Mouse (Mus musculus): ENCODE results near the gene Rccd1. TPM values are rescaled to one million over a fixed set of nuclear protein-coding genes. Genes with fewer than 3 reads are reported as not detected.

Gene Rccd1
- total RNA-seq, 4 experiments from 2014 or later, result 12.7 to 19.0 (median 14.2) TPM

- DNase-seq (ENCODE audit: low spot score in 2 of 2), result no peak
These were observed 62.8 kb downstream of the Rccd1 start for GRCm38 (mm10) chr7:80261372-80261990.

- DNase-seq (ENCODE audit: low spot score in 2 of 2), result peak; percentile 81 to 82
These were observed 63.5 kb downstream of the Rccd1 start, which contains the start of gene Ngrn for GRCm38 (mm10) chr7:80260625-80261371. TSS of gene Ngrn (plus strand) at chr7:80261215.

GRCm38 (mm10) chr7:80257706-80258105 is 66.5 kb downstream of the Rccd1 start:
- no peak for DNase-seq (ENCODE audit: low spot score in 2 of 2)

- no peak for DNase-seq (ENCODE audit: low spot score in 2 of 2)
These were observed 68.3 kb downstream of the Rccd1 start for GRCm38 (mm10) chr7:80255981-80256380.

- no peak for DNase-seq (ENCODE audit: low spot score in 2 of 2)
These were observed 71.4 kb downstream of the Rccd1 start for GRCm38 (mm10) chr7:80252886-80253285.

GRCm38 (mm10) chr7:80252437-80252836 is 71.8 kb downstream of the Rccd1 start:
- DNase-seq (ENCODE audit: low spot score in 2 of 2), result no peak

- DNase-seq (ENCODE audit: low spot score in 2 of 2), result no peak
These were observed 77.4 kb downstream of the Rccd1 start for GRCm38 (mm10) chr7:80246859-80247258.

- peak; percentile 96 to 97 for DNase-seq (ENCODE audit: low spot score in 2 of 2)
These were observed 78.0 kb downstream of the Rccd1 start, which contains the start of gene Ttll13 for GRCm38 (mm10) chr7:80246148-80246721. TSS of gene Ttll13 (plus strand) at chr7:80246376.

- DNase-seq (ENCODE audit: low spot score in 2 of 2), result no peak
These were observed 79.4 kb downstream of the Rccd1 start for GRCm38 (mm10) chr7:80244851-80245250.

Other genes starting within 250 kb of the Rccd1 start
- gene Idh2, start 209.1 kb downstream of the Rccd1 start, total RNA-seq (2022), result 10 to 100 TPM; 67.5 to 83.7 (median 75.9) TPM
- gene Sema4b, start 137.6 kb downstream of the Rccd1 start, total RNA-seq (2022), result 10 to 100 TPM; 22.0 to 27.7 (median 25.9) TPM
- gene Cib1, start 91.6 kb downstream of the Rccd1 start, total RNA-seq (2022), result 10 to 100 TPM; 20.3 to 31.5 (median 25.9) TPM
- 1 to 10 TPM; 6.2 to 7.5 (median 7.0) TPM for gene Gdpgp1, start 91.6 kb downstream of the Rccd1 start, total RNA-seq (2022)
- gene Ttll13, start 78.1 kb downstream of the Rccd1 start, total RNA-seq (2022), result 1 to 10 TPM; 1.3 to 2.1 (median 1.8) TPM
- 10 to 100 TPM; 37.2 to 43.3 (median 38.6) TPM for gene Ngrn, start 63.2 kb downstream of the Rccd1 start, total RNA-seq (2022)
- gene Vps33b, start 54.8 kb downstream of the Rccd1 start, total RNA-seq (2022), result 10 to 100 TPM; 19.8 to 27.7 (median 23.7) TPM
- gene Prc1, start 30.0 kb downstream of the Rccd1 start, total RNA-seq (2022), result 1 to 10 TPM in 3 of 4 experiments, under 1 TPM in 1; 0.51 to 1.9 (median 1.5) TPM
- 10 to 100 TPM; 35.5 to 47.2 (median 40.6) TPM for gene Unc45a, start 16.6 kb upstream of the Rccd1 start, total RNA-seq (2022)
- gene Hddc3, start 18.6 kb upstream of the Rccd1 start, total RNA-seq (2022), result 10 to 100 TPM; 37.7 to 55.7 (median 49.0) TPM
- gene Man2a2, start 46.9 kb upstream of the Rccd1 start, total RNA-seq (2022), result 100 to 1,000 TPM; 161 to 192 (median 173) TPM
- gene Fes, start 63.5 kb upstream of the Rccd1 start, total RNA-seq (2022), result 10 to 100 TPM in 2 of 4 experiments, 1 to 10 TPM in 2; 7.0 to 20.0 (median 14.1) TPM
- 10 to 100 TPM; 36.1 to 43.8 (median 39.7) TPM for gene Furin, start 81.0 kb upstream of the Rccd1 start, total RNA-seq (2022)
- 1 to 10 TPM; 3.5 to 5.2 (median 4.8) TPM for gene Blm, start 210.7 kb upstream of the Rccd1 start, total RNA-seq (2022)

All from layer of hippocampus, adult 8-10 months (tissue).